Mouse (Mus musculus) erythroid progenitor cell, adult 5-6 weeks (primary cell): ENCODE results near the gene Atp7b. TPM values are rescaled to one million over a fixed set of nuclear protein-coding genes. Genes with fewer than 3 reads are reported as not detected.

Experiments used
- ATAC-seq: replicated peaks from 2 replicates; pipeline ENCODE4 v1.8.0; 2016; ENCODE audit warnings: moderate number of reproducible peaks, mild to moderate bottlenecking, moderate TSS enrichment, inconsistent platforms; ENCODE audit not compliant: poor library complexity, low FRiP score, severe bottlenecking
- total RNA-seq, 2 experiments: library from RNA; stranded (forward) in 1 of 2; stranded (reverse) in 1 of 2; fragments of 150-400 nt in 1 of 2; fragments of 186-747, 209-891 nt in 1 of 2; gene quantifications; 2 replicates each; pipeline versions ENCODE4 v1.2.3 to v1.2.4; 2015 to 2017; ENCODE audit warnings: low replicate concordance in 2 of 2

Atp7b gene
- 8.6 and 11.3 TPM in 2 replicates for total RNA-seq (2015; ENCODE audit: low replicate concordance)
- 4.5 and 8.5 TPM in 2 replicates for total RNA-seq (2017; ENCODE audit: low replicate concordance)

- ATAC-seq, result peak; percentile 18
Measured at GRCm38 (mm10) chr8:22059821-22060445, at the start of gene Atp7b. Gene Atp7b (minus strand): TSS chr8:22060305.

GRCm38 (mm10) chr8:22107020-22107419 is 46.9 kb upstream of the Atp7b start:
- no peak for ATAC-seq

GRCm38 (mm10) chr8:22091568-22091967 is 31.5 kb upstream of the Atp7b start:
- no peak for ATAC-seq

- ATAC-seq, result no peak
Measured at GRCm38 (mm10) chr8:22089226-22089625, 29.1 kb upstream of the Atp7b start.

GRCm38 (mm10) chr8:22079313-22080007 is 19.4 kb upstream of the Atp7b start:
- no peak for ATAC-seq

GRCm38 (mm10) chr8:22061126-22061525 is 1.0 kb upstream of the Atp7b start:
- ATAC-seq, result no peak

GRCm38 (mm10) chr8:22060446-22060889 is 363 bp upstream of the Atp7b start, which contains the start of gene Alg11:
Gene Alg11 (plus strand): TSS chr8:22060721.
- peak; percentile 92 for ATAC-seq

- peak; percentile 5; the same call in 1 of the 2 replicates for ATAC-seq
Measured at GRCm38 (mm10) chr8:22059153-22059738, 859 bp downstream of the Atp7b start.

- no peak; the same call in 1 of the 2 replicates for ATAC-seq
Measured at GRCm38 (mm10) chr8:22058368-22058767, 1.7 kb downstream of the Atp7b start.

GRCm38 (mm10) chr8:22056850-22057249 is 3.3 kb downstream of the Atp7b start:
- no peak for ATAC-seq

GRCm38 (mm10) chr8:22055492-22055877 is 4.6 kb downstream of the Atp7b start:
- ATAC-seq, result no peak

- ATAC-seq, result peak; percentile 78
Measured at GRCm38 (mm10) chr8:22054674-22055491, 5.2 kb downstream of the Atp7b start.

- ATAC-seq, result peak; percentile 79
Measured at GRCm38 (mm10) chr8:22047699-22048464, 12.2 kb downstream of the Atp7b start.

- no peak for ATAC-seq
Measured at GRCm38 (mm10) chr8:22043706-22044105, 16.4 kb downstream of the Atp7b start.

- ATAC-seq, result no peak
Measured at GRCm38 (mm10) chr8:22042515-22042914, 17.6 kb downstream of the Atp7b start.

- ATAC-seq, result no peak
Measured at GRCm38 (mm10) chr8:22040153-22040509, 20.0 kb downstream of the Atp7b start.

- no peak for ATAC-seq
Measured at GRCm38 (mm10) chr8:22039468-22040152, 20.5 kb downstream of the Atp7b start.

- no peak for ATAC-seq
Measured at GRCm38 (mm10) chr8:22037022-22037421, 23.1 kb downstream of the Atp7b start.

GRCm38 (mm10) chr8:22036137-22036536 is 24.0 kb downstream of the Atp7b start:
- ATAC-seq, result no peak
